Mouse (Mus musculus) embryonic fibroblast, embryonic 13.5 days (primary cell): ENCODE measurements around the gene Nt5c. TPM values are rescaled to one million over a fixed set of nuclear protein-coding genes. Genes with fewer than 3 reads are reported as not detected.
A peak's percentile ranks its signal among the peaks of the same experiment; 100 is the strongest.

Experiments
- H3K27ac ChIP-seq: 2 replicates; pipeline ENCODE4 v1.5.1; 2012; ENCODE audit warnings: low read length, control low read depth, inconsistent platforms; ENCODE audit not compliant: insufficient read depth
- H3K4me1 ChIP-seq: 2 replicates; pipeline ENCODE4 v1.6.1; 2011; ENCODE audit warnings: low read length; ENCODE audit not compliant: control insufficient read depth, insufficient read depth
- H3K4me3 ChIP-seq: 2 replicates; pipeline ENCODE4 v1.5.1; 2011; ENCODE audit warnings: mild to moderate bottlenecking, control low read depth, low read length; ENCODE audit not compliant: insufficient read depth
- CTCF ChIP-seq: IDR thresholded peaks from 2 replicates; pipeline ENCODE4 v1.5.1; 2011; ENCODE audit warnings: mild to moderate bottlenecking, control low read depth, low read length, moderate library complexity, borderline replicate concordance; ENCODE audit not compliant: insufficient read depth
- POLR2A ChIP-seq: IDR thresholded peaks from 2 replicates; pipeline ENCODE4 v1.6.1; 2011; ENCODE audit warnings: low read depth, mild to moderate bottlenecking, control low read depth, low read length, moderate library complexity
- polyA plus RNA-seq: library from polyadenylated mRNA; stranded (reverse); fragments of >200 nt; gene quantifications from 2 replicates; pipeline ENCODE4 v1.2.4, GENCODE M21; 2011; ENCODE audit warnings: low read depth; ENCODE audit not compliant: missing spikeins, insufficient read length

Gene Nt5c
- polyA plus RNA-seq, 1 experiment = 54.2 TPM

- TF ChIP-seq POLR2A (no peak), CTCF (no peak)
- Histone ChIP-seq H3K4me3 (no peak overlapping the region), H3K27ac (no peak overlapping the region), H3K4me1 (no peaks in the 10 kb centered on the region)
Observed at GRCm38 (mm10) chr11:115521080-115521479, 29.4 kb upstream of the Nt5c start.

GRCm38 (mm10) chr11:115520218-115520617 is 28.6 kb upstream of the Nt5c start:
- TF ChIP-seq POLR2A (no peak), CTCF (no peak)
- no peak overlapping the region for H3K27ac ChIP-seq
- H3K4me1 ChIP-seq = no peaks in the 10 kb centered on the region
- H3K4me3 ChIP-seq = no peak overlapping the region

DNA sequence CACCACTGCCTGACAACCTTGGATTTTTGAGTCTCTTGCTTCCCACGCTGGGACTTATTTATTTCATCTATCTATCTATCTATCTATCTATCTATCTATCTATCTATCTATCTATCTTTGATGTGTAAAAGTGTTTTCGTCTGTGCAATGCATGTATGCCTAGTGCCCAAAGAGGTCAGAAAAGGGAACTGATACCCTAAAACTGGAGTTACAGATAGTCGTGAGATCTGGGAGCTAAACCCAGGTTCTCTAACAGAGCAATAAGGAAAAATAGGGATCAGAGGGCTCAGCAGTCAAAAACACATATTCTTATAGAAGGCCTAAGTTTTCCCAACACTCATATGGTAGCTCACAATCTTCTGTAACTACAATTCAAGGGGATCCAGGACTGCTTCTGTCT is 27.9 kb upstream of the Nt5c start:
- Histone ChIP-seq H3K27ac (no peak overlapping the region), H3K4me3 (no peak overlapping the region), H3K4me1 (no peaks in the 10 kb centered on the region; the same call in 1 of the 2 replicates)
- TF ChIP-seq POLR2A = no peak
- TF ChIP-seq CTCF = no peak

GRCm38 (mm10) chr11:115518693-115519092 is 27.0 kb upstream of the Nt5c start:
- Histone ChIP-seq H3K27ac (no peak overlapping the region), H3K4me1 (no peaks in the 10 kb centered on the region; the same call in 1 of the 2 replicates), H3K4me3 (no peak overlapping the region)
- TF ChIP-seq CTCF (no peak), POLR2A (no peak)

GRCm38 (mm10) chr11:115516942-115517341 is 25.3 kb upstream of the Nt5c start:
- TF ChIP-seq CTCF (no peak), POLR2A (no peak)
- no peaks in the 10 kb centered on the region; the same call in 1 of the 2 replicates for H3K4me1 ChIP-seq
- H3K27ac ChIP-seq = no peak overlapping the region
- H3K4me3 ChIP-seq = no peak overlapping the region

DNA sequence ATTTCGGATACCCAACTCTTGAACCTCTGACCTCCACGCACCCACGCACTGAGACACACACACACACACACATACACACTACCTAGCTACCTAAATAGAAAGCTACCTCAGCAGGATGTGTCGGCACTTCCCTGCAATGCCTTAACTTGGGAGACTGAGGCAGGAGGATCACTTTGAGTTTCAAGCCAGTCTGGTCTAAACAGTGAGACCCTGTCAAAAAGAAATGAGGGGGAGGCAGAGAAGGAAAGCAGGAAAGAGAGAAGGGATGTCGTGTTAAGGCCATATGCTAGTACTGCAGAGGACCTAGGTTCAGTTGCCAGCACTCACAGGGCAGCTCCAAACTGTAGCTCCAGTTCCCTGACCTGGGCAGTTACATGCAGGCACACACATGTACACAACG is 23.4 kb upstream of the Nt5c start:
- Histone ChIP-seq H3K27ac (no peak overlapping the region), H3K4me1 (peaks cover 6% of the 10 kb centered on the region), H3K4me3 (no peak overlapping the region)
- TF ChIP-seq CTCF = no peak
- TF ChIP-seq POLR2A = no peak

GRCm38 (mm10) chr11:115514238-115514663 is 22.6 kb upstream of the Nt5c start, which contains the start of gene Jpt1:
Gene Jpt1, minus strand, starts transcription at chr11:115514387.
- Histone ChIP-seq H3K4me1 (peaks cover 6% of the 10 kb centered on the region), H3K27ac (0 out of 2 replicates have a peak within 1 kb of the TSS, but pooled peaks have one; percentile 16), H3K4me3 (peak within 1 kb of the TSS; percentile 91)
- peak; percentile 99 for TF ChIP-seq POLR2A
- TF ChIP-seq CTCF = no peak

DNA sequence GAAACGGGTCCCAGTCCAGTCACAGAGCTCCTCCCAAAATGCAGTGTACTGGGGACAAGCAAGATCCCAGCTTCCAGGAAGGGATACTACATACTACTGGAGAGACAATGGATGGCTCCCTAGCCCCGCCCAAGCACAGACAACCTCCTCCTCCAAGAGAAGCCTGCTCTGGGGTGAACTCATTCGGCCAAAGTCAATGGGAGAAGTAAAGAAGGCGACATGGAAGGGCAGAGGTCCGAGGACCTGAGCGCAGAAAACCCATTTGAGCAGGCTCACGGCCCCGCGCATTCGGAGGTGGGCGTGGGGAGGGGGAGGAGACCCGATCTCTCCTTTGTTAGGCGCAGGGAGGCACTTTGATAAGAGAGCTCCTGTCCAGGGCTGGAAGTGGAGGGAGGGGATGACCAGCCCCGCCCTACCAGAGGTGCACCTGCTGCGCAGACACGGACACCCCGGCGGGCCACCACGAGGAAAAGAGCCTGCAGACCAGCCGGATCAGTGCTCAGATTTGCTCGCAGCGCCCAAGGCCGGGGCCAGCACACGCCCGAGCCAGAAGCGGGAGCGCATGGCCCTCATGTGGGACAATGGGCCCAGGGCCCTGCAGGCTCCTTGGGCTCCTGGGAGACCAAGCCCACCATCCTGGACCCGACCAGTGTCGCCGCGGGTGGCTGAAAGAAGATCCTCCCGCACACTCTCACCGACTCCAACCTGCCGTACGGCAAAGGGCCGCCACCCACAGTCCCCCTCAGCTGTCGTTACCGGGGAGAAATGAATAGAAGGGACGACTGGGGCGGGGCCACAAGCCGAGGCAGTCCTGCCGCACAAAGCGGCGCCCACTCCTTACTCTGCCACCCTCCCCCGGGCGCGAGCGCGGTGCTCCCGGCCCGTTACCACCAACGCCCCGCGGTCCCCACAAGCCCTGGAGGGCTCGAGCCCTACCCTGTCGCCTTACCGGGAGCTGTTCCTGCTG is 21.9 kb upstream of the Nt5c start:
- no peak for TF ChIP-seq CTCF
- TF ChIP-seq POLR2A = no peak

DNA sequence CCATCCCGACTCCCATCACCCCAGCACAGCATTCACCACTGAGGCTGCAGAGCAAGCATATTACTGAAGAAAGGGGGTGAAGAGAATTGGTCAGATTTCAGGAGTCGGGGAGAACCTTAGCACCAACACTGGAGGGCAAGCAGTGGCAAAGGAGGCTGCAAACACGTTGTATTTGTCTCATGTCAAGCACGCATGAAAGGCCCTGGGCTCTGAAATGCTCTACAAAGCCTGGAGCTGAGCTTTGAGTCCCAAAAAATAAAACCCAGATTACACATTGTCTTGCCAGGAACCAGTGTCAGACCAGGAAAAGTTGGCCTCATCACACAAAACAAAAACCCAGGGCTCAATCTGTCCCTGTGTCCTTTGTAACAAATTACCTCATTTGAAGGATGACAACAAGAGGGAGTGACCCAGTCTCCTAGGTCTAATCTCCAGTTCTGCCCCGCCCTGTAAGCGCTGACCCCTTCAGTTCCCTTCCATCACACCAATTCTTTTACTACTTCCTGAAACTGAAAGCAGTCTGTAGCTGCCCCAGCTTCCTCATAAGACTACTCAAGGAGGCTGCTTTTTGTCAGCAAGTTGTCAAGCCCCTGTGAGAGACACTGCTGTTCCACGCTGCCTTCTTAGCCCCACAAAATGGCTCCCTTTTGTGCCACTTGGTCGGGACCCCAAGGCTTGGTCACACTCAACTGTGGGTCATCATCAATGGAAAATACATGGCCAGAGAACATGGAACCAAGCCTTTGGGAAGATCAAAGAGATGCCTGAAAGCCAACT is 20.9 kb upstream of the Nt5c start:
- TF ChIP-seq CTCF (no peak), POLR2A (no peak)
- H3K4me3 ChIP-seq = peak overlapping the region; percentile 91
- peaks cover 6% of the 10 kb centered on the region for H3K4me1 ChIP-seq
- H3K27ac ChIP-seq = no peak overlapping the region

More for the DNA sequence above, 21.9 kb upstream of the Nt5c start:
- Histone ChIP-seq H3K4me3 (peak overlapping the region; percentile 91), H3K4me1 (peaks cover 6% of the 10 kb centered on the region), H3K27ac (0 out of 2 replicates have a peak overlapping the region, but pooled peaks have one; percentile 16)
